Mouse (Mus musculus) thymus, adult 2 months (tissue): ENCODE measurements around the gene Gprin1. TPM values are rescaled to one million over a fixed set of nuclear protein-coding genes. Genes with fewer than 3 reads are reported as not detected.
A peak's percentile ranks its signal among the peaks of the same experiment; 100 is the strongest.

Source experiments
- DNase-seq: peaks from one replicate; pipeline ENCODE4 v3.0.0; 2021
- H3K27ac ChIP-seq: fragments of 200-500 bp; 2 replicates; pipeline ENCODE4 v1.5.1; 2012; ENCODE audit warnings: low read length, control low read depth; ENCODE audit not compliant: control insufficient read depth, insufficient read depth
- H3K27me3 ChIP-seq: fragments of 200-500 bp; 2 replicates; pipeline ENCODE4 v1.6.1; 2012; ENCODE audit warnings: mild to moderate bottlenecking, low read length, moderate library complexity, mixed read lengths; ENCODE audit not compliant: control insufficient read depth, insufficient read depth
- H3K36me3 ChIP-seq: fragments of 200-500 bp; 2 replicates; pipeline ENCODE4 v1.6.1; 2012; ENCODE audit warnings: mild to moderate bottlenecking, low read length, moderate library complexity; ENCODE audit not compliant: control insufficient read depth, insufficient read depth
- H3K4me1 ChIP-seq: fragments of 200-500 bp; replicated peaks from 2 replicates; pipeline ENCODE4 v1.6.1; 2012; ENCODE audit warnings: low read length; ENCODE audit not compliant: control insufficient read depth, insufficient read depth
- H3K4me3 ChIP-seq: fragments of 200-500 bp; 2 replicates; pipeline ENCODE4 v1.5.1; 2012; ENCODE audit warnings: mild to moderate bottlenecking, low read length, control low read depth, moderate library complexity; ENCODE audit not compliant: control insufficient read depth, insufficient read depth
- CTCF ChIP-seq: fragments of 200-500 bp; IDR thresholded peaks from 2 replicates; pipeline ENCODE4 v1.5.1; 2012; ENCODE audit warnings: mild to moderate bottlenecking, control low read depth, low read length, moderate library complexity, borderline replicate concordance; ENCODE audit not compliant: control insufficient read depth, poor library complexity, insufficient read depth; ENCODE audit errors: extremely low read depth
- POLR2A ChIP-seq: fragments of 200-500 bp; IDR thresholded peaks from 2 replicates; pipeline ENCODE4 v1.6.1; 2012; ENCODE audit warnings: mild to moderate bottlenecking, low read length, control low read depth, moderate library complexity; ENCODE audit not compliant: control insufficient read depth, poor library complexity, insufficient read depth; ENCODE audit errors: extremely low read depth
- WGBS: fragments of 180-500 bp; shearing (Covaris S2); methylation state at CpG from one replicate; pipeline ENCODE4 v1.1.7; 2018; 5-methylcytosine and 5-hydroxymethylcytosine counted together
- polyA plus RNA-seq: library from polyadenylated mRNA; depleted of rRNA; stranded (reverse); fragments of >200 nt; gene quantifications from 2 replicates; pipeline ENCODE4 v1.2.3, GENCODE M21; 2012

Gene Gprin1
- polyA plus RNA-seq, 1 experiment = 0.19 TPM

DNA sequence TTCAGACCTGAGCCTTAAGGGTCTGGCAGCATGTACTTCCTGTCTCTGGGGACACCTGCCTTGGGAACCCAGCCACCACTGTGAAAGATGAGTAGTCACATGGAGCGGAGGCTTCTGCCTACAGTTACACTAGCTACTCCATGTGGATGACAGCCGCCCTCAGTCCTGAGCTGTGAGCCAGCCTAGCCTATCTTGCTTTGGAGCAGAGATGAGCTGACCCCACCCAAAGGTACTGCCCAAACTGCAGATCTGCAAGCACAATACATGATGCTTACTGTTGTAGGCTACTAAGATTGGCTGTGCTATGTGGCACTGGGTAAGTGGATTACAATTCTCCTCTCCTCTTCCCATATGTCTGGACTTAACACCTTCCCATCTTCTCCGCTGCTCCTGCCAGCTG is 31.4 kb upstream of the Gprin1 start:
- no peak for TF ChIP-seq CTCF
- no peak for TF ChIP-seq POLR2A
- 94% methylated on average over 3 of the region's 3 CpGs for WGBS
- no peak overlapping the region for H3K4me3 ChIP-seq

DNA sequence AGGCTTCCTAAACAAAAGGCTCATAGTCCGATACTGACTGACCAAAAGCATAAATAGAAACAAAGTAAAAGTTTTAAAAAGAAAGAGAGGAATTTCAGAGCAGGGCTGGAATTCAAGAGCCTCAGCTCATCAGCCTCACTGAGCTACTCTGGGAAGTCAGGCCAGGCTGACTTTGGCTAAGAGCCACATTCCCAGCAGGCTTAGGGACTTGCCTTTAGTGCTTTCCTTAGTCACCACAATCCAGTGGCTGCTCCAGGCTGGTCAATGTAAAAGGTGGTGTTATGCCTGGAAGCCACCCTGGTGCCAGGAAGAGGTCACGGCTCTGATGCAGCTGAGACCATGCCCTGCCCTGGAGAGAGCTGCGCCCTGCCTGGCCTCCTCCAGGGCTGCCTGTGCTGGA is 30.9 kb upstream of the Gprin1 start:
- Histone ChIP-seq H3K27ac (no peak overlapping the region), H3K36me3 (no peaks in the 10 kb centered on the region), H3K4me3 (no peak overlapping the region), H3K4me1 (no peaks in the 10 kb centered on the region), H3K27me3 (no peaks in the 10 kb centered on the region)
- 88% methylated on average over 3 of the region's 3 CpGs for WGBS
- TF ChIP-seq POLR2A (no peak), CTCF (no peak)
- DNase-seq = no peak

More for the DNA sequence above, 31.4 kb upstream of the Gprin1 start:
- DNase-seq = no peak
- no peak overlapping the region for H3K27ac ChIP-seq
- H3K27me3 ChIP-seq = no peaks in the 10 kb centered on the region
- no peaks in the 10 kb centered on the region for H3K36me3 ChIP-seq
- H3K4me1 ChIP-seq = no peaks in the 10 kb centered on the region

DNA sequence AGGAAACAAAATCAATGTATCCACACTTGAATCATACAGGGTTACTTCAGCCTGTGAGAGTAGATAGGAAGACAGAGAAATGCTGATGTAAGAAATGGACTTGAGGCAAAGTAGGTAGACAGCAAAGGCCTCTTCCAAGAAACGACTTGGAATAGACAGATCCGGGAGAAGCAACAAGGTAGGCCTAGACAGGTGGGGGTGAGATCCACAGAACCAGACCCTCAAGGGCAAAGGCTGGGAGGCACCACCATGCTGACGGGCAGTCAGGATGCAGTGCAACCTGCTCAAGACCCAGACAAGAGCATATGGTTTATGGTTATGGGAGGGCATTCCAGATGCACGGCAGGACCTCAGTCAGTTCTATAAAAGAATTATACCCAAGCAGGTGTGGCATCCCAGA is 17.3 kb upstream of the Gprin1 start:
- no peak for DNase-seq
- H3K27ac ChIP-seq = no peak overlapping the region
- no peaks in the 10 kb centered on the region for H3K36me3 ChIP-seq
- H3K4me3 ChIP-seq = no peak overlapping the region
- 80% methylated on average over 4 of the region's 4 CpGs for WGBS
- H3K27me3 ChIP-seq = peaks cover 10% of the 10 kb centered on the region; the same call in 1 of the 2 replicates
- no peak for TF ChIP-seq POLR2A
- TF ChIP-seq CTCF = no peak
- H3K4me1 ChIP-seq = peaks cover 7% of the 10 kb centered on the region; the same call in 1 of the 2 replicates

DNA sequence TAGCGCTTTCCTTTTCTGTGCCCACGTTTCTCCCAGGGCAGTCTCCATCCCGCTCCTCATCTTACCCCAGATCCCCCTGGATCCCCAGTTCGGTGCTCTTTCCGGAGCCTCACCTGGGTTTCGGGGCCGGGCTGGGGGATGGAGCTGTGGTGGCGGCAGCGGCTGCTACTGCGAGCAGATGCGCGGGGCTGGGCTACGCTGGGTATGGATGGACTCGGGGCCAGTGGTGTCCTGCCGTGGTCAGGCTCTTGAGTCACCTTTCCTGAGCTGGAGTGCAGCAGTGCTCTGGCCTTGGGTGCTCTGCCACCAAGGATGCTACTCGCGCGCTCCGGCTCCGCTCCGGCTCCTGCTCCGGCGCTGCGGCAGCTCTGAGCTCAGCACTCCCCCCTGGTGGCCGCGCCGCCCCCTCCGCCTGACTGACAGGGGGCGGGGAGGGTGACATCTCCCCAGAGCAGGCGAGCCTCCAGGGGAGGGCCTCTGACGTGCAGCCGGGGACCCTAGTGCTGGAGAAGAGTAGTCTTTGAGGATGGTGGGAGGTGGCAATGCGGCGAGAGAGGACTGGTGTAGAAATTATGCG is 16.6 kb upstream of the Gprin1 start, which contains the start of gene Sncb:
Sncb (minus strand) TSS at position 404 of the 577 bp plus-strand sequence.
- peaks cover 10% of the 10 kb centered on the region; the same call in 1 of the 2 replicates for H3K27me3 ChIP-seq
- WGBS = 3% methylated on average over 35 of the region's 35 CpGs
- no peak within 1 kb of the TSS for H3K27ac ChIP-seq
- peak; percentile 69 for DNase-seq
- TF ChIP-seq POLR2A (no peak), CTCF (peak; percentile 80; the same call in 1 of the 2 replicates)
- H3K36me3 ChIP-seq = no peaks in the 10 kb centered on the region
- peaks cover 7% of the 10 kb centered on the region; the same call in 1 of the 2 replicates for H3K4me1 ChIP-seq
- peak within 1 kb of the TSS; percentile 24; the same call in 1 of the 2 replicates for H3K4me3 ChIP-seq

DNA sequence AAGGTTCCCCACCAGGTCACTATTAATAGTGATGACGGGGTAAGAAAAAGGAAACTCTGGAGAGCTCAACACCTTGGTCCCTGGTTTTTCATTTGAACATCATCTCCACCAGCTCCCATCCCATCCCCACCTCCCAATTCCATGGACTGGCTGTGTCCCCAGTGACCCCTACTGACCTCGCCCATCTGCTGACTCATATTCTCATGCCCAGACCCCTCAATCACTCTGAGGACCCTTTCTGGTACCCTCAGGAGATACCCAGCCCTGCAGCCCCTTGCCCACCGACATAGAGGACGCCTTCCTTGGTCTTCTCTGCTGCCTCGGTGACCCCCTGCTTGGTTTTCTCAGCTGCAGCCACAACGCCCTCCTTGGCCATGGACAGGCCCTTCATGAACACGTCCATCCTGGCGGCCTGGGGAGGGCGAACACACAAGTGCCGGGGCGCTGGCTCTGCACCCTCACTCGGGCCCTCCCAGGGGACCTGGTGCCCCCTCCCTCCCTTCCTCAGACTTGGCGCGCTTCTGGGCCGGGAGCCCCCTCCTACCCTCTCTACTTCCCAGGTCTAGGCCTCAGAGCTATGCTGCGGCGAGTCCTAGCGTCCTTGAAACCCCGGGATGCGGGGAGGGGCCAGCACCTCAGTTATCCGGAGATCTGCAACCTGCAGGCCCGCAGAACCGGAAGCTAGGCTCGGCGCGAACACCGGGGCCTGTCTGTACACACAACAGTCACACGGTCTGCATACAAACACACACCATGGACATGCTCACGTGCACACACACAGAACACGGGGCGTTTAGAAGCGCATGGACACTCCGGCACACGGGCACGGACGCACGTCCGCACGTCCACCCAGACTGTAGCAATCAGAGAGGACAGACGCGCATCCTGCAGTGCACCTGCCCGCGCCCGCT is 15.9 kb upstream of the Gprin1 start:
- H3K4me1 ChIP-seq = peaks cover 7% of the 10 kb centered on the region; the same call in 1 of the 2 replicates
- H3K36me3 ChIP-seq = no peaks in the 10 kb centered on the region
- H3K4me3 ChIP-seq = peak overlapping the region; percentile 24; the same call in 1 of the 2 replicates
- no peak for TF ChIP-seq CTCF
- no peak for TF ChIP-seq POLR2A
- WGBS = 8% methylated on average over 44 of the region's 44 CpGs
- DNase-seq = no peak
- H3K27me3 ChIP-seq = peaks cover 10% of the 10 kb centered on the region; the same call in 1 of the 2 replicates
- no peak overlapping the region for H3K27ac ChIP-seq

DNA sequence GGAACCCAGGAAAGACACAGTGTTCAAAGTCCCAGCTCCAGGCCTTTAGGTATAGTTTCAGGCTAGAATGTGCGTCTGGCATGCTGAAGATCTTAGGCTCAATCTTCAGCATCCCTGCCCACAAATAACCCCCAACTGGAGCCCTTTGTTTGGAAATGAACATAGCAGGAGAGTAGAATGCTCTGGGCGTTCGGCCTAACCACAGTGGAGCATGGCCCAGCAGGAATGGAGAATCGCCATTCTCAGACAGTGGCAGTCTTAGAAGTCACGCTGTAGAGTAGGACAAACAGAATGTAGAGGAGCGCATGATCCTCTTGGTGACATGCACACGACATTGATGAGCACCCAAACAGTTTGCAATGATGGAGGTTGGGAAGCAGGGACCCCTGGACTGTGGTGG is 11.2 kb upstream of the Gprin1 start:
- H3K4me1 ChIP-seq = peaks cover 9% of the 10 kb centered on the region
- no peaks in the 10 kb centered on the region for H3K36me3 ChIP-seq
- H3K27me3 ChIP-seq = peaks cover 7% of the 10 kb centered on the region; the same call in 1 of the 2 replicates
- 87% methylated on average over 7 of the region's 7 CpGs for WGBS
- no peak for DNase-seq
- TF ChIP-seq CTCF (no peak), POLR2A (no peak)
- no peak overlapping the region for H3K27ac ChIP-seq
- H3K4me3 ChIP-seq = no peak overlapping the region
